Mouse (Mus musculus): Measurements from ENCODE around the gene Vac14.

DNA sequence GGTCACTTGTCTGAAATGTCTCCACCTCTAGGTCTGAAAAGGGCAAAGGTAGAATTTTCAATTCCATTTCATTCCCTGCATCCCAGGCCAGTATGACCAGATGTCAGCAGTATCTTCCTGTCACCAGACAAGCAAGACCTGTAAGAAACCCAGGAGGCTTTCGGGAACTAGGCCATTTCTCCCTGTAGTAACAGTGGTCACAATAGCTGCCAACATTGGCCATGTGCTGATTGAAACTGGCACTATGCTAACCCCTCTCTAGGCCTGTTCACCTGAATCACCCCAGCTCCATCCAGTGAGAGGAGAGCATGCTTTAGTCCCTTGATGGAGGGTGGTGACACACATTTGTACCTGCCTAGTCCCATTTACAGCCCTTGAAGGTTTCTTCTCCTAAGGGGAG, 56.2 kb downstream of the Vac14 start:
- TF ChIP-seq CHD2 (IDR thresholded peaks at IDR 0.05; ENCODE audit: low read depth, low read length) (no peak), ZNF384 (IDR thresholded peaks at IDR 0.05; ENCODE audit: low read depth, low read length) (no peak), ZC3H11A (IDR thresholded peaks at IDR 0.05; ENCODE audit: borderline replicate concordance, low read depth, low read length) (no peak)
